Mouse (Mus musculus): ENCODE results near the gene Grik5. TPM values are rescaled to one million over a fixed set of nuclear protein-coding genes. Genes with fewer than 3 reads are reported as not detected.
"Not testable (repeated sequence)": the region's sequence is repeated elsewhere in the genome, so short reads cannot be mapped to it uniquely, and the experiment has no call there.

Grik5 gene
- polyA plus RNA-seq, 1 experiment, result 28.5 TPM

GRCm38 (mm10) chr7:25049295-25049930 lies 22.7 kb downstream of the Grik5 start:
- 84% methylated on average over 16 of the region's 16 CpGs for WGBS
- Histone ChIP-seq H3K4me3 (replicated peaks; ENCODE audit: extremely low read depth, low read depth, low read length) (no peak overlapping the region), H3K4me1 (ENCODE audit: control insufficient read depth, insufficient read depth, low read length) (no peaks in the 10 kb centered on the region)
- DNase-seq, result no peak
- TF ChIP-seq POLR2A (IDR thresholded peaks at IDR 0.05; ENCODE audit: borderline replicate concordance, extremely low read depth, low read depth, low read length) (no peak), CTCF (IDR thresholded peaks at IDR 0.05; ENCODE audit: insufficient read depth, low read length) (no peak)

- no peaks in the 10 kb centered on the region for H3K4me1 ChIP-seq (ENCODE audit: control insufficient read depth, insufficient read depth, low read length)
- WGBS, result 91% methylated on average over 8 of the region's 8 CpGs
- TF ChIP-seq CTCF (IDR thresholded peaks at IDR 0.05; ENCODE audit: insufficient read depth, low read length), result no peak
- no peak for TF ChIP-seq POLR2A (IDR thresholded peaks at IDR 0.05; ENCODE audit: borderline replicate concordance, extremely low read depth, low read depth, low read length)
- no peak for DNase-seq
- H3K4me3 ChIP-seq (replicated peaks; ENCODE audit: extremely low read depth, low read depth, low read length), result no peak overlapping the region
Observed at GRCm38 (mm10) chr7:25047363-25047762, 24.8 kb downstream of the Grik5 start.

- DNase-seq; H3K4me3 ChIP-seq (replicated peaks; ENCODE audit: extremely low read depth, low read depth, low read length); H3K4me1 ChIP-seq (ENCODE audit: control insufficient read depth, insufficient read depth, low read length): not testable (repeated sequence)
- 94% methylated on average over 7 of the region's 7 CpGs for WGBS
Observed at GRCm38 (mm10) chr7:25044599-25044998, 27.5 kb downstream of the Grik5 start.

- WGBS, result 90% methylated on average over 12 of the region's 12 CpGs
- TF ChIP-seq POLR2A (IDR thresholded peaks at IDR 0.05; ENCODE audit: borderline replicate concordance, extremely low read depth, low read depth, low read length) (no peak), CTCF (IDR thresholded peaks at IDR 0.05; ENCODE audit: insufficient read depth, low read length) (no peak)
- DNase-seq, result no peak
- H3K4me1 ChIP-seq (ENCODE audit: control insufficient read depth, insufficient read depth, low read length), result no peaks in the 10 kb centered on the region
- no peak overlapping the region for H3K4me3 ChIP-seq (replicated peaks; ENCODE audit: extremely low read depth, low read depth, low read length)
Observed at GRCm38 (mm10) chr7:25041921-25042320, 30.2 kb downstream of the Grik5 start.

GRCm38 (mm10) chr7:25035916-25036315 lies 36.2 kb downstream of the Grik5 start:
- DNase-seq, result peak; percentile 52
- WGBS, result 49% methylated on average over 7 of the region's 7 CpGs
- Histone ChIP-seq H3K4me3 (replicated peaks; ENCODE audit: extremely low read depth, low read depth, low read length) (no peak overlapping the region), H3K4me1 (ENCODE audit: control insufficient read depth, insufficient read depth, low read length) (no peaks in the 10 kb centered on the region)
- TF ChIP-seq POLR2A (IDR thresholded peaks at IDR 0.05; ENCODE audit: borderline replicate concordance, extremely low read depth, low read depth, low read length) (no peak), CTCF (IDR thresholded peaks at IDR 0.05; ENCODE audit: insufficient read depth, low read length) (peak; percentile 91)

- DNase-seq, result no peak
- TF ChIP-seq CTCF (IDR thresholded peaks at IDR 0.05; ENCODE audit: insufficient read depth, low read length), result no peak
- WGBS, result 83% methylated on average over 4 of the region's 4 CpGs
- Histone ChIP-seq H3K4me3 (replicated peaks; ENCODE audit: extremely low read depth, low read depth, low read length) (no peak overlapping the region), H3K4me1 (ENCODE audit: control insufficient read depth, insufficient read depth, low read length) (no peaks in the 10 kb centered on the region)
Observed at GRCm38 (mm10) chr7:25034796-25035195, 37.4 kb downstream of the Grik5 start.

- DNase-seq, result no peak
- Histone ChIP-seq H3K4me1 (ENCODE audit: control insufficient read depth, insufficient read depth, low read length) (no peaks in the 10 kb centered on the region), H3K4me3 (replicated peaks; ENCODE audit: extremely low read depth, low read depth, low read length) (no peak overlapping the region)
- WGBS, result 74% methylated on average over 3 of the region's 3 CpGs
- TF ChIP-seq POLR2A (IDR thresholded peaks at IDR 0.05; ENCODE audit: borderline replicate concordance, extremely low read depth, low read depth, low read length) (no peak), CTCF (IDR thresholded peaks at IDR 0.05; ENCODE audit: insufficient read depth, low read length) (no peak)
Observed at GRCm38 (mm10) chr7:25031528-25031927, 40.6 kb downstream of the Grik5 start.

GRCm38 (mm10) chr7:25030032-25030753 lies 42.0 kb downstream of the Grik5 start:
- WGBS, result 33% methylated on average over 5 of the region's 5 CpGs
- DNase-seq, result peak; percentile 69
- TF ChIP-seq CTCF (IDR thresholded peaks at IDR 0.05; ENCODE audit: insufficient read depth, low read length) (peak; percentile 71), POLR2A (IDR thresholded peaks at IDR 0.05; ENCODE audit: borderline replicate concordance, extremely low read depth, low read depth, low read length) (no peak)

GRCm38 (mm10) chr7:25026452-25026851 lies 45.7 kb downstream of the Grik5 start:
- no peak for DNase-seq
- TF ChIP-seq CTCF (IDR thresholded peaks at IDR 0.05; ENCODE audit: insufficient read depth, low read length) (no peak), POLR2A (IDR thresholded peaks at IDR 0.05; ENCODE audit: borderline replicate concordance, extremely low read depth, low read depth, low read length) (no peak)
- 42% methylated on average over 7 of the region's 7 CpGs for WGBS

More at GRCm38 (mm10) chr7:25030032-25030753, 42.0 kb downstream of the Grik5 start:
- H3K4me1 ChIP-seq (ENCODE audit: control insufficient read depth, insufficient read depth, low read length), result no peaks in the 10 kb centered on the region
- no peak overlapping the region for H3K4me3 ChIP-seq (replicated peaks; ENCODE audit: extremely low read depth, low read depth, low read length)

GRCm38 (mm10) chr7:25025855-25026439 lies 46.2 kb downstream of the Grik5 start:
- peak; percentile 3; the same call in 1 of the 2 replicates for TF ChIP-seq CTCF (IDR thresholded peaks at IDR 0.05; ENCODE audit: insufficient read depth, low read length)
- no peak for TF ChIP-seq POLR2A (IDR thresholded peaks at IDR 0.05; ENCODE audit: borderline replicate concordance, extremely low read depth, low read depth, low read length)

More at GRCm38 (mm10) chr7:25026452-25026851, 45.7 kb downstream of the Grik5 start:
- Histone ChIP-seq H3K4me3 (replicated peaks; ENCODE audit: extremely low read depth, low read depth, low read length) (no peak overlapping the region), H3K4me1 (ENCODE audit: control insufficient read depth, insufficient read depth, low read length) (no peaks in the 10 kb centered on the region)

More at GRCm38 (mm10) chr7:25025855-25026439, 46.2 kb downstream of the Grik5 start:
- WGBS, result 62% methylated on average over 10 of the region's 10 CpGs
- Histone ChIP-seq H3K4me1 (ENCODE audit: control insufficient read depth, insufficient read depth, low read length) (no peaks in the 10 kb centered on the region), H3K4me3 (replicated peaks; ENCODE audit: extremely low read depth, low read depth, low read length) (no peak overlapping the region)
- peak; percentile 17 for DNase-seq

Measured in lung, adult 2 months (tissue).